Mouse (Mus musculus) forebrain, embryonic 11.5 days (tissue): ENCODE results near the gene Map6. TPM values are rescaled to one million over a fixed set of nuclear protein-coding genes. Genes with fewer than 3 reads are reported as not detected.
A peak's percentile ranks its signal among the peaks of the same experiment; 100 is the strongest.

Source experiments
- ATAC-seq: fragments of 200-750 bp; cut with Nextera tagmentation; replicated peaks from 2 replicates; pipeline ENCODE4 v1.8.0; 2017; ENCODE audit warnings: moderate TSS enrichment; ENCODE audit not compliant: low FRiP score
- DNase-seq: peaks from one replicate; pipeline ENCODE4 v3.0.0-alpha.2; 2017; ENCODE audit warnings: low spot score
- H3K27ac ChIP-seq: fragments of 300-500 bp; sonication (generic); 2 replicates; pipeline ENCODE4 v1.5.1; 2014; ENCODE audit warnings: low read depth, low read length
- H3K27me3 ChIP-seq: fragments of 300-500 bp; sonication (generic); 2 replicates; pipeline ENCODE4 v1.6.1; 2014; ENCODE audit warnings: mild to moderate bottlenecking, low read length, mixed read lengths; ENCODE audit not compliant: control insufficient read depth, insufficient read depth
- H3K36me3 ChIP-seq: fragments of 300-500 bp; sonication (generic); 2 replicates; pipeline ENCODE4 v1.6.1; 2014; ENCODE audit warnings: mild to moderate bottlenecking, low read length, moderate library complexity, mixed read lengths; ENCODE audit not compliant: control insufficient read depth, insufficient read depth
- H3K4me1 ChIP-seq: fragments of 300-500 bp; sonication (generic); replicated peaks from 2 replicates; pipeline ENCODE4 v1.6.1; 2014; ENCODE audit warnings: low read length, mixed read lengths; ENCODE audit not compliant: control insufficient read depth, insufficient read depth
- H3K4me2 ChIP-seq: fragments of 300-500 bp; sonication (generic); 2 replicates; pipeline ENCODE4 v1.6.1; 2014; ENCODE audit warnings: low read depth, mild to moderate bottlenecking, low read length, moderate library complexity, mixed read lengths; ENCODE audit not compliant: severe bottlenecking
- H3K4me3 ChIP-seq: fragments of 300-500 bp; sonication (generic); 2 replicates; pipeline ENCODE4 v1.5.1; 2014; ENCODE audit warnings: low read depth, low read length
- H3K9ac ChIP-seq: fragments of 300-500 bp; sonication (generic); 2 replicates; pipeline ENCODE4 v1.6.1; 2014; ENCODE audit warnings: low read length
- H3K9me3 ChIP-seq: fragments of 300-500 bp; sonication (generic); 2 replicates; pipeline ENCODE4 v1.6.1; 2016; ENCODE audit warnings: low read length, mixed read lengths; ENCODE audit not compliant: control insufficient read depth
- WGBS: fragments of 180-500 bp; shearing (Covaris S2); extraction: QIAGEN DNeasy Blood & Tissue Kit; methylation state at CpG from one replicate; pipeline ENCODE4 v1.1.7; 2014; 5-methylcytosine and 5-hydroxymethylcytosine counted together
- polyA plus RNA-seq: library from polyadenylated mRNA; unstranded; fragments of >200 nt; fragmentation: Nextera tagmentation; extraction: Ambion mirVana; gene quantifications from 2 replicates; pipeline ENCODE4 v1.2.1, GENCODE M21; 2014

Gene Map6
- polyA plus RNA-seq, 1 experiment from 2014 or later = 36.2 TPM

GRCm38 (mm10) chr7:99248906-99249581 is 18.2 kb upstream of the Map6 start:
- Histone ChIP-seq H3K9me3 (no peaks in the 10 kb centered on the region), H3K9ac (peak overlapping the region; percentile 48), H3K27me3 (peaks cover 8% of the 10 kb centered on the region; the same call in 1 of the 2 replicates), H3K4me1 (0 out of 2 replicates have a peak, but pooled peaks cover 2% of the 10 kb centered on the region), H3K27ac (no peak overlapping the region), H3K4me3 (peak overlapping the region; percentile 35), H3K4me2 (peak overlapping the region; percentile 64), H3K36me3 (no peaks in the 10 kb centered on the region)
- no peak for DNase-seq
- WGBS = 1% methylated on average over 37 of the region's 44 CpGs
- ATAC-seq = peak; percentile 59

GRCm38 (mm10) chr7:99249582-99249911 is 17.7 kb upstream of the Map6 start:
- DNase-seq (peak; percentile 74), ATAC-seq (peak; percentile 70)
- Histone ChIP-seq H3K9ac (peak overlapping the region; percentile 48; the same call in 1 of the 2 replicates), H3K36me3 (no peaks in the 10 kb centered on the region), H3K4me3 (peak overlapping the region; percentile 35), H3K27ac (no peak overlapping the region), H3K27me3 (peaks cover 8% of the 10 kb centered on the region; the same call in 1 of the 2 replicates), H3K4me2 (peak overlapping the region; percentile 64), H3K9me3 (no peaks in the 10 kb centered on the region), H3K4me1 (0 out of 2 replicates have a peak, but pooled peaks cover 2% of the 10 kb centered on the region)
- WGBS = 3% methylated on average over 10 of the region's 10 CpGs

- H3K27me3 ChIP-seq = peaks cover 8% of the 10 kb centered on the region; the same call in 1 of the 2 replicates
Measured at GRCm38 (mm10) chr7:99250386-99250785, 16.9 kb upstream of the Map6 start.

GRCm38 (mm10) chr7:99255006-99255405 is 12.2 kb upstream of the Map6 start:
- Histone ChIP-seq H3K4me2 (no peak overlapping the region), H3K27ac (no peak overlapping the region), H3K9me3 (no peaks in the 10 kb centered on the region), H3K4me3 (no peak overlapping the region), H3K4me1 (0 out of 2 replicates have a peak, but pooled peaks cover 2% of the 10 kb centered on the region), H3K27me3 (no peaks in the 10 kb centered on the region), H3K36me3 (no peaks in the 10 kb centered on the region), H3K9ac (no peak overlapping the region)
- DNase-seq (no peak), ATAC-seq (no peak)
- WGBS = 89% methylated on average over 7 of the region's 7 CpGs

More at GRCm38 (mm10) chr7:99250386-99250785, 16.9 kb upstream of the Map6 start:
- H3K4me3 ChIP-seq = no peak overlapping the region
- H3K9ac ChIP-seq = no peak overlapping the region
- H3K36me3 ChIP-seq = no peaks in the 10 kb centered on the region
- H3K4me2 ChIP-seq = no peak overlapping the region
- H3K27ac ChIP-seq = no peak overlapping the region
- DNase-seq (no peak), ATAC-seq (peak; percentile 9; the same call in 1 of the 2 replicates)
- H3K4me1 ChIP-seq = 0 out of 2 replicates have a peak, but pooled peaks cover 2% of the 10 kb centered on the region
- WGBS = 35% methylated on average over 9 of the region's 9 CpGs
- H3K9me3 ChIP-seq = no peaks in the 10 kb centered on the region

- ATAC-seq (no peak), DNase-seq (no peak)
- Histone ChIP-seq H3K4me3 (no peak overlapping the region), H3K36me3 (no peaks in the 10 kb centered on the region), H3K4me2 (no peak overlapping the region), H3K9ac (no peak overlapping the region), H3K27me3 (no peaks in the 10 kb centered on the region), H3K4me1 (no peaks in the 10 kb centered on the region; the same call in 1 of the 2 replicates), H3K9me3 (no peaks in the 10 kb centered on the region), H3K27ac (no peak overlapping the region)
- 44% methylated on average over 3 of the region's 3 CpGs for WGBS
Measured at GRCm38 (mm10) chr7:99261900-99262299, 5.3 kb upstream of the Map6 start.

- ATAC-seq = no peak
- Histone ChIP-seq H3K4me2 (no peak overlapping the region), H3K9me3 (no peaks in the 10 kb centered on the region), H3K9ac (no peak overlapping the region), H3K36me3 (no peaks in the 10 kb centered on the region), H3K27me3 (peaks cover 2% of the 10 kb centered on the region), H3K27ac (no peak overlapping the region), H3K4me3 (no peak overlapping the region), H3K4me1 (no peaks in the 10 kb centered on the region; the same call in 1 of the 2 replicates)
- DNase-seq = no peak
- 73% methylated on average over 4 of the region's 4 CpGs for WGBS
Measured at GRCm38 (mm10) chr7:99263509-99263908, 3.7 kb upstream of the Map6 start.

GRCm38 (mm10) chr7:99264597-99264996 is 2.6 kb upstream of the Map6 start:
- Histone ChIP-seq H3K36me3 (no peaks in the 10 kb centered on the region), H3K4me2 (no peak overlapping the region), H3K9me3 (no peaks in the 10 kb centered on the region), H3K9ac (no peak overlapping the region), H3K4me3 (no peak overlapping the region), H3K27me3 (peaks cover 7% of the 10 kb centered on the region), H3K27ac (no peak overlapping the region), H3K4me1 (peaks cover 7% of the 10 kb centered on the region; the same call in 1 of the 2 replicates)
- ATAC-seq (no peak), DNase-seq (no peak)

GRCm38 (mm10) chr7:99267897-99268505 is 754 bp downstream of the Map6 start:
- peaks cover 8% of the 10 kb centered on the region for H3K27me3 ChIP-seq
- ATAC-seq (peak; percentile 94), DNase-seq (peak; percentile 93)
- H3K27ac ChIP-seq = peak overlapping the region; percentile 93
- H3K4me3 ChIP-seq = peak overlapping the region; percentile 66
- peaks cover 15% of the 10 kb centered on the region; the same call in 1 of the 2 replicates for H3K4me1 ChIP-seq
- H3K9ac ChIP-seq = peak overlapping the region; percentile 75
- WGBS = under 1% methylated on average over 59 of the region's 59 CpGs
- peak overlapping the region; percentile 100 for H3K4me2 ChIP-seq
- no peaks in the 10 kb centered on the region for H3K9me3 ChIP-seq
- H3K36me3 ChIP-seq = no peaks in the 10 kb centered on the region
